Mouse (Mus musculus): ENCODE results near the gene Fscn2. TPM values are rescaled to one million over a fixed set of nuclear protein-coding genes. Genes with fewer than 3 reads are reported as not detected.

Fscn2 gene
- total RNA-seq, 4 experiments from 2014 or later: not detected

DNA sequence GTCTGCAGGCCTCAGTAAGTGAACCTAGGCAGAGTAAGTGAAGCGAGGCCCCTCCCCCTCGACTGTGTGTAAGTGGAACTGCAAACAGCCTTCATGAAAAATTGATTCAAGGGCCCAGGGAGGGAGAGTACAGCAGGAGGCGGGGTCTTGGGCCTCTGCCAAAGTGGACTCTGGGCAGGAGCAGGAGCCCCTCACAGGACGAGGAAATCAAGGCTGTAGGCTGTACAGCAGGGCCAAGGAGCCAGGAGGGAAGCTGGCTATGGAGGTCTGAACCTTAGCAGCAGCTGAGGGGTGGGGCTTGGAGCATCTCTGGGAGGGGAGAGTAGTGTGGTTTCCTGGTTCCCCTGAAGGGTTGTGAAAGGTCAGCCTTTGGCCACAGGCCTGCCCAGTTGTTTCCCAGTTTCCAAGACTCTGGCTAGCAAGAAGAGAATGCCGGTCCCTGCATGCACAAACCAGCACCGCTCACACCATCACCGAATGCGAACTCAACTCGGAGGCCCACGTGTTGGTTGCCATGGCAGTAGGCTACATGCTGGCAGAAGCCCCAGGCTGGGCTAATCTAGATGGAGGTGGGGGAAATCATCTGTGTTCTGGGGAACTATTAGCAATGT, 3.4 kb upstream of the Fscn2 start:
- DNase-seq (ENCODE audit: low spot score): peak; percentile 57

DNA sequence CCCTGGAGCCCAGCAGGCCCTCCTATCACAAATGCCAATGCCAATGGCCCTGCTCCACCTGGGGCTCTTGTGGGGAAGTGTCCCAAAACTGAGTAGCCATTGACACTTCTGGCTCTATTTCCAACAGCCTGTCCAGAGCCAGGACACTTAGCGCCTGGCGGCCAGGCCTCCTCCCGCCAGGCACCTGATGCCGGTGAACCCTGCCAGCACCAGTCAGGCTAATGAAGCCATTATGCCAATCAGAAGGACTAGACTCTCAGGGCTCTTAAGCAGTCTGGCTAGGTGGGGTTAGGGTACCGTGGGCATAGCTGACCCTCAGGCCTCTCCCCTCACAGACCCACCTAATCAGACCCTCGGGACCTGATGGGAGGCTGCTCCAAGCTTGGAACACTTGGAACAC, 1.9 kb upstream of the Fscn2 start:
- DNase-seq (ENCODE audit: low spot score): no peak

DNA sequence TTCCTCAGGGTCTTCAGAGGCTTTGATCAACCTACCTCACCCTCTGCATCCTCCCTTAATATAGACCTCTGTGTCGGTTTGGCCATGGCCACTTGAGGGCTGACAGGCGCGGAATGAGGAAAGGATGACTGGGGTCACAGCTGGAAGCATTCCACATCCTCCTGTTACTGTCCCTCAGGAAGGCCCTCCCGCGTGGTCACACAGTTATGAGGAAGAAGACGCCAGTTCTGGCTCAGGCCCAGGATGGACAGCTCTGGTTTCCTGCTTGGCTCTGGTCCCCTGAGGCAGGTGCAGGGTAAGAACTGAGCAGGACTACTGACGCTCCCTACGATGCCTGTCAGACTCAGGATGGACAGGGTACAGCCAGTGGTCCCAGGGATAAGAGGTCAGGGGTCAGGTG, 1.3 kb upstream of the Fscn2 start:
- peak; percentile 60 for DNase-seq (ENCODE audit: low spot score)

DNA sequence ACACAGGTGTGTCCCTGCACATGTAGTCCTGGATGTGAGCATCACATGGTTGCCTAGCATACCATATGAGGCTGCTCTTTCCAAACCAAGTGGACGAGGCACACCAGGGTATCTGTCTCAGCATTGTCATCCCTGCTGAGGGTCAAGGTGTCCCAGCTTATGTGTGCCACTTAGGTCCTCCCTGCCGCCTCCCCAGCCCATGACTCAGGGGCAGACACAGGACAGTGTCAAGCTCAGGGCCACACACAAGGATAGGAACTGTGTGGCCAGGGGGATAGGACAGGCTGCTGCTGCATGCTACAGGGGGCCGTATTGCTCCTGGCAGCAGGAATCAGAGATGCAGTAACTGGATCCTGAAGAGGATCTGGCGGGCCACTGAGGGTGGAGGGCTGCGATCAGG, 579 bp upstream of the Fscn2 start:
- DNase-seq (ENCODE audit: low spot score): no peak

DNA sequence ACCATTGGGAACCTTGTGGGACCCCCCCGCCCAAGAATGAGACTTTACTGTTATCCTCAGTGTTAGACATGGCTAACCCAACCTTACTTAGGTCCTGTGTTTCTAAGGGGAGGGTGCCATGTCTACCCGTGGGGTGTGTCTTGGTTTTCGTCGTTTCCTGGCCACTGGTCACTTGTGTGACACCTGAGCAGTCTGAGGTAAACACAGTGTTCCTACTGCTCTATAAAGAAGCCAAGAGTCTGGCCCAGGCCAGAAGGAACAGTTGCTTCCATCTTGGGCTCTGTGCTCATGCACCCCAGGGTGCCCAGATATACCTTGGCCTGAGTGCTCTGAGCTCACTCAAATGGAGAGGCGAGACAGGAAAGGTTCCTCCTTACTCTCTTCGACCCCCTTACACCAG, 1.6 kb downstream of the Fscn2 start:
- DNase-seq (ENCODE audit: low spot score): no peak

DNA sequence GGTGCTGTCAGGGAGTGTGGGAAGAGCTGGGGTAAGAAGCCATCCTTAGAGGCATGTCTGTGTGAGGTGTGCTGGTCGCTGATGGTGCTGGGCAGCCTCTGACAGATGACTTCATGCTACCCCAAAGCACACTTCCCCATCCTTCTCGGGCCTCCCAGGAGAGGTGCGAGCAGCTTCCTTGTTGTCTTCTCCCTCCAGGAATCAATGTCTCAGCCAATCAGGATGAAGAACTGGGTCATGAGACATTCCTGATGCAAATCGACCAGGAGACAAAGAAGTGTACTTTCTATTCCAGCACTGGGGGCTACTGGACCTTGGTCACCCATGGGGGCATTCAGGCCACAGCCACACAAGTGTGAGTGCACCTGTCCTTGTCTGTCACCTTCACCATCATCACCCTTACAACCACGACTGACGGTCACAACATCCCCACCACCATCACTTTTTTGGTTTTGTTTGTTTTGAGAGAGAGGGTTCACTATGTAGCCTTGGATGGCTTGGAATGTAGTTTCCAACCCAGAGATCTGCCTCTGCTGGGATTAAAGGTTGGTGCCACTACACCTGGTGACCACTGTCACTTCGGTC, 5.2 kb downstream of the Fscn2 start:
- DNase-seq (ENCODE audit: low spot score): no peak

DNA sequence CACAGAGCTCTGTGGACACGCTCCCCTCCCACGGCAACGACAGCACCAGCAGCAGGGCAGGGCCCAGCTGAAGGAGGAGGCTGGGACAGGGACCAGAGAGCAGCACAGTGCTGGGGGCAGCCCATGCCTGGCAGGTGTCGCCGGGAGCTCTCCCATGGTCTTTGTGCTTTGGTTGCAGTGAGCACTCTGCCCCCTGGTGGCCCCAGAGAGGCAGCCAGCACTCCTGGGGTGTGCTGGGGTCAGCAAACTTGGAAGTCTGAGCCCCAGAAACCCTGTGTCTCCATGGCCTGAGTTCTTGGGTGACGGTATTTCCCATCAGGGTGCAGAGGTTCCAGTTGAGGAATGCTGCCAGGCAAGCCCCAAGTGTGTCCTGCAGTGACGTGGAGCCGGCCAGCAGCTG, 8.3 kb downstream of the Fscn2 start:
- DNase-seq (ENCODE audit: low spot score): no peak

DNA sequence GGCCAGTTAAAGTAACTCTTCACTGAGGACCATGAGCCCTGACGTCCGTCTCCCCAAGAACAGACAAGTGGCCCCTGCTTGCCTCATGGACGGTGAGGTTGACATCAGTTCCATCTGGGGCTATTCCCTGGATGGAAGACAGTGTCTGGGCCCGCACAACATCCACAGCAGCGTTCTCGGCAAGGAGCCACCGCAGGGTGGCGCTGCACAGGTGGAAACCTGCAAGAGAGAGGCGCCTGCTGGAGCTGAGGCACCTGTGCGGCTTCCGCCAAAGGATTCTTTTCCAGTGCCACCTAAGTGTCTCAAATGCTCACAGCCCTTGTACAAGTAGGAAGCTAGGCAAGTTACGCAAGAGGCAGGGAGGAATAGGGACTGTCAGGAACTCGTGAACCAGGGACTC, 11.7 kb downstream of the Fscn2 start:
- DNase-seq (ENCODE audit: low spot score): no peak

DNA sequence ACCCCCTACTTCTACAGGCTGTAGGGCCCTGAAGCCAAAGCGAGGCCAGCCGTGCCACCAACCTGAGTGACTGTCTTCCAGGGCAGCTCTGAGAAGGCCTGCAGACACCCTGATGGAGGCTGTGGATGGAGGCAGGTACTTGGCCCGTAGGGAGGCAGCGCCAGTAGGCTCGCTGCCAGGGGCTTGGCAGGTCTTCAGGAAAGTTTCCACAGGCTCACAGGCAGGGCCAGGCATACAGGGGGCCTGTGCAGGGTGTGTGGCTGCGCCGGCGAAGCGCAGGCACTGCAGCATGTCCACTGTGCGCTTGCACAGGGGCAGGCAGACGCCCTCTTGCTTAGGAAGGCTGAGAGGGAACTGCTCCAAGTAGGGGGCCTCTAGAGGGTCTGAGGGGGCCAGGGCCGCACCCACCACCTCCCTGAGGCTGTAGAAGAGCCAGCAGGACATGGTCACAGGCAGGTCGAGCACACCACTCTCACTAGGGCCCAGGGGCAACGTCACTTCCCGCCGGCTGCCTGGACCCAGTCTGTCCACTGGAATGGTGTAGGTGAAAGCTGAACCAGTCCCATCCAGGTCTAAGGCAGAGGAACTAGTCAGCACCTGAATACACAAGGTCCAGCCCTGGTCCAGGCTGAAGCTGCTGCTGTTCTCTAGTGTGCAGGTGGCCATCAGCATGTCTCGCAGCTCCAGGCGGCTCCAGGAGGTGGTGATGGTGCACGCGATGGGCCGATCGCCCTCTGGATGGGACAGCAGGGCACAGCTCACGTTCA, 12.7 kb downstream of the Fscn2 start:
- DNase-seq (ENCODE audit: low spot score): peak; percentile 72

DNA sequence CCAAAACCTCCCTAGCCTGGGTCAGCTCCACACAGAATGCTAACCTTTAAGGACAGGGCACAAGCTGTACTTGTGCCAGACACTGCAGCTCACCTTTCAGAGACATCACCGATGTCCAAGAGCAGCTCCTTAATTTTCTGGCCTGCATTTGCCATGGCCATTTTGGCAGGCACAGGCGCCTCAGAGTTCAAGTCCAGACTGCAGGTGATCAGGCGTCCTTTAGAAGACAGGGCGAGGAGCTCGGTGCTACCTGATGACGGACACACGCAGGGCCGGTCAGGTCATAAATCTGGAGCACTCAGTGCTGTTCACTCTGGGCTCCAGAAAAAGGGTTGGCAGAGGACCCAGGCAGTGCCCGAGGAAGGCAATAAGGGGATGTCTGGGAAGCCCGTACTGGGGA, 14.0 kb downstream of the Fscn2 start:
- no peak for DNase-seq (ENCODE audit: low spot score)

DNA sequence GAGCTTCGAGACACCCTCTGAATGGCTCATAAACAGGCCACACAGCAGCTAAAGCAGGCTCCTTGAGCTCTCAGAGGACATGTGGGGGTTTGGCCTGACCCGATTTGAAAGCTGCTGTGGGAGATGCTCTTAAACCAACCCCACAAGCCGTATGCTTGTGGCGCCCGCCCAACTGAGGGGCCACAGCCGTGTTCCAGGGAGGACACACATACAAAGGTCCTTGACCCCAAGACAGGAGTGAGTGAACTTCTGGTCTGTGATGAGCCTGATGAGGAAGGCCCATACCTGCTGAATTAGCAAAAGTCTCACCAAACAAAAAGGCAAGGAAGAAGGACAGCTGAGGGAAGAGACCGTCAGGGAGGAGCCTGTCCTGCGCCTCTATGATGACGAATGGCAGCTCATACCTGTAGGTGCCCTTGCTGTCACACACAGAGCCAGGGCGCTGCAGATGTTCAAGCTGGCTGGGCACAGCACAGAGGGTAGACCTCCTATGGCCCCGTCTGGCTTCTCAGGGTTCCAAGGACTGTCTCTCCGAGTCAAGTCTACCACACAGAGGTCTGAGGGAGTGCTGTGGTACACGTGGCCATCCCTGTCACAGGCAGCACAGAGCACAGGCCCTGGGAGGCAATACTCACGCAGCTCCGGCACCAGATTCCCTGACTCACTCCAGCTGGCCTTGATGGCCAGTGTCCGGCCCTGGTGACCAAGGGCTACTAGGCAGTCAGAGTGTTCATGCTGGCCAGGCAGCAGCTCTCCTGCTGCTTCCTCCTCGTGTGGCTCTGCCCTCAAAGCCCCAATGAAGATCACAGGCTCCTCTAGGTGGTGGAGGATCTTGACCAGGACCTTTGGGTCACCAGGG, 15.2 kb downstream of the Fscn2 start:
- DNase-seq (ENCODE audit: low spot score): no peak

DNA sequence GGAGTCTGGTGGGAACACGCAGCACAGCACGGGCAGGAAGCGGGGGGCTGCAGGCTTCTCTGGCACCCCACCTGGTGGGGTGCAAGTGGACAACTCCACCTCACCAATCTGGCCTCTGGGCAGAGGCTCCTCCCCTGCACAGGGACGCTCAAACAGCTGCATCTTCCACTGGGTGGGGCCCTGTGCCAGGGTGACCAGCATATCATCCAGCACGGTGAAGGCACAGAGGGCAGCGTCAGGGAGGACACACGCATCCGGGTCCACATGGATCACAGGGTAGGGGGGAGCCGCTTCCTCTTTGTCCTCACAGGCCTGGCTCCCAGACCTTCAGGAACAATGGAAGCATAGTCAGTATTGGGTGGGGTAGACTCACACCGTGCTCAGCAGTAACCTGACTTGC, 16.0 kb downstream of the Fscn2 start:
- DNase-seq (ENCODE audit: low spot score): no peak

DNA sequence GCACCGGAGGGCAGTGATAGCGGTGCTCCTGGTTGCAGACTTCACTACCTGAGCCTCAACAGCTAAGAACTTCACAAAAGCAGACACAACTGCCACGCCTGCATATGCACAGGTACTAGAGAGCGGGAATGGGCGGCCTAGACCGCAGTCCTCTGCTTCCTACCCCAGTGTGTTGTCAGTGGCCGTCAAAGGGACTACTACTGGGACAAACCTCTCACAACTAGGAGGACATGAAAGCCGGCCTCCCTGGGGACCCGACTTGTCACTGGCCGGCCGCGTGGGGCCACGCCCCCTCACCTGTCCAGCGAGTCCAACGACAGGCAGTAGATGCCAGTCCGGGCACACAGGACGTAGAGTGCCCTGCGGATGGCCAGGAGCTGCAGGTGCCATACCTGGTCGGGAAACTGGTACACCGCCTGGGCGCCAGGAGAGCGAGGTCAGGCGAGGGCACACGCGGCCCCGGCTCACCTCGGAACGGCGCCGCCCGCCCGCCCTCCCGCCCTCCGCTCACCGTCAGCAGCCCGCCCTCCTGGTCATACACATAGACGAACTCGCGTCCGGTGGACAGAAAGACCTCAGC, 16.8 kb downstream of the Fscn2 start:
- DNase-seq (ENCODE audit: low spot score): no peak

DNA sequence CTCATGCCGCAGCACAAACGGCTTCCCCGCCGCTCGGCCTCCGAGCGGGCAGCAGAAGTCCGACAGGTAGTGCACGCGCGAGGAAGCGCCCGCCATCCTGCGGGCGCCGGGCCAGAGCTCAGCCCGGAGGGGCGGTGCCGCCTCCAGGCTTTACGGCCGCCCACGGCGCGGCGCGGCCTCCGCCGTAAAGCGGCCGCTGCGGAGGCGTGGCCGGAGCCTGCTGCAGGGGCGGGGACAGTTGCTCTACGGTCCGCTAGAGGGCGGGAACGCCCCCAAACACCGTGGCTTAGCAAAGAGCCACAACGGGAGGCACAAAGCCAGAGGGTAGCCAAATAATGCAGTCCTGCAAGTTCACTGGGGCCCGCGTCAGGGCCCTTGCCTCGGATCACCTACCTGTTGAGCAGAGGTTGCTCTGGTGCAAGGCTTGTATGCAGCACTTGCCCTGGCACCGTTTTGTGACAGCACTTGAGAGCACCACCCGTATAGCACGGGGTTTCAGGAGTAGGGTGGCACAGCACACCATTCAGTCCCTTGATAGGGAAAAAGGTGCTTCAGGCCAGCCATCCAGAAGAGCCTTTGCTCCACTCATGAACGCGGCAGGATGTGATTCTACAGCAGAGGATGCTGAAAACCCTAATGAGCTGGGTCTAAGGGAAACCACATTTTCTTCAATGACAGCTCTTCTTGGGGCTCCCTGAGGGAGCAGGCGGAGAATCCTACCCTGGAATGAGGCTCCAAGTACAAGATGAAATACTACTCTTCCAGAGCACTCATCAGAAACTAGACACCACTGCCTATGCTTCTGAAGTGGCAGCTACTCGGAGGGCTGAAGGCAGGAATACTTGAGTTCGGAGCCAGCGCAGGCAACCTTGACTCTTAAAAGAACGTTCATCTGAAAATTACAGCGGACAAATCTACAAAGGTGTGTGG, 17.5 kb downstream of the Fscn2 start, which contains the start of gene Faap100:
Gene Faap100, minus strand, starts transcription at position 154 of the 930 bp plus-strand sequence.
- peak; percentile 85 for DNase-seq (ENCODE audit: low spot score)

DNA sequence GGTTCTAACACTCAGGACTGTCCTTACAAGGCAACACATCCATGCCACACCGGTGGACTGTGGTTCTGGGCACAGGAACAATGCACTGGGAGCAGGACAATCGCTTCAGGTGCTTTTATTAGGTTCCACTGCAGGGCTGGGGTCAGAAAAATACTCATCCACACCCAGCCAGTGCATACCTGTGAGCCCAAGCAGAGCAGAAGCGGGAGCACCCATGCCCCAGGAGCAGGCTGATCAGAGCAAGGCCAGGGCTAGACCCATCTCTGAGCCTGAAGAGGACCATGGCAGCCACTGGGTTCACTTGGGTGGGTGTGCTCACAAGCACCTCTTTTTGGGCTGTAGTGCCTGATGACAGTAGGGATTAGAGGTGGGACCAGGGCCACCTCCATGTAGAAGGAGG, 18.9 kb downstream of the Fscn2 start:
- no peak for DNase-seq (ENCODE audit: low spot score)

DNA sequence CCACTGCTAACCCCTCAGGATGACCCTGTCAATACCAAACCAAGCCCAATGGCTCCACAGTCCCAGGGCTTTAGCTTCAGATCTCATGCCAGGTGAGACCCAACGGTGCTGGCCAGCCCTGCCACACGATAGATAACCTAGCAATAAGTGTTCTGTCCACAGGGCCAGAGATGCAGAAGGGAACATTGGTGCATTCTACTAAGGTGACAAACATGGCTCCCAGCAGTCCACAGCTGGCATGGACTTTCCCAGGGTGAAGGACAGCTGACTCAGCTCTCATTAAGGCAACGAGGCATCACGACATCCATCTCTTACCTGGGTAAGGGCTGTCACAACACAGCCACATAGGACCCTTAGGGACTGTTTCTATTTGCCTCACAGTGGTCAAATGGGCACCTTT, 19.8 kb downstream of the Fscn2 start:
- DNase-seq (ENCODE audit: low spot score): no peak

DNA sequence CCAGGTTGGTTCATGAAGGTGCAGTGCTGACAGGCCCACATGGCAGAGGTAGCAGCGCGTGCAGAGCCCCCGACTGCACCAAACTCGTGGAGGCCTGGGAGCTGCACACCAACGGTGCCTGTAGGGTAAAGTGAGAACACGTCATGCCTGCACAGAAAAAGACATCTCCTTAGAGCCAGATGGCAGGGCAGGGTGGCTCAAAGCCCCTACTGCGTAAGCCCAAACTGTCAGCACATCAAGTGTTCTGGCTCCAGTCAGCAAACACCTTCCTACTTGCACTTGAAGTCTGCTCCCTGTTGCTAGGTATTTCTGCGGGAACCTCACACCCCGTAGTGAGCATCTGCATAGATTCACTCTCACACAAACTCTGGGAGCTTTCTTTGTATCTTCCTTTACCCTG, 21.2 kb downstream of the Fscn2 start:
- peak; percentile 33 for DNase-seq (ENCODE audit: low spot score)

DNA sequence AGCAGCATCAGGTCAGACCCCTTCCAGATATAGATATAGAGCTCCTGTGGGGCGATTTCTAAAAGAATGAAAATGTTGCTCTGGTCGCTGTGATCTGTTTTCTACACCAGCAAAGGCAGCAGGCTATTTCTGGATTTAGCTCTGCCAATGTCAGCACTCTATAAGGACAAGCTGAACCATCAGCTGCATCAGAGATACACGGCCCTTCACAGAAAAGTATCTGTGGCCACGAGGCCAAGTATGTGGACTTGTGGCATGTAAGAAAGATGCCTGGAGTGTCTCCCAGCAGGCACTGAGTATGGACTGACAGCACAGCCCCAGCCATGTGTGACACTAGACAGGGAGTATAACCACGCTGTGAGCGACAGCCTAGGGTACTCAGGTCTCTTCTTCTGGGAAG, 25.3 kb downstream of the Fscn2 start:
- no peak for DNase-seq (ENCODE audit: low spot score)

DNA sequence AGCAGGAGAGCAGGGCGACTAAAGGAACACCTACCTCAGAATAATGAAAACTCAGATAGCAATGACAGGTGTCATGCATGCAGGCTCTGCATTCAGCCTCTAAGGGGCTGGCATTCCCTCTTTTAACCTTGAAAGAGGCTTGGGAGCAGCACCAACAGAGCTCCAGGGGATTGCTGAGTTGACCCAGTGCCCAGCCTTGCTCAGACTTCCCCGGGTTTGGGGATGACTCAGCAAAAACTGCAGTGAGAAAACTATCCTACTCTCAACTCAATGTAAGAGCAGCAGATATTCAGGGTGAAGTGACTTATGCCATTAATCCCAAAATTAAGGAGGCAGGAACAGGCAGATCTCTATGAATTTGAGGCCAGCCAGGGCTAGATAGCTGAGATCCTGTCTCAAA, 25.8 kb downstream of the Fscn2 start:
- no peak for DNase-seq (ENCODE audit: low spot score)

DNA sequence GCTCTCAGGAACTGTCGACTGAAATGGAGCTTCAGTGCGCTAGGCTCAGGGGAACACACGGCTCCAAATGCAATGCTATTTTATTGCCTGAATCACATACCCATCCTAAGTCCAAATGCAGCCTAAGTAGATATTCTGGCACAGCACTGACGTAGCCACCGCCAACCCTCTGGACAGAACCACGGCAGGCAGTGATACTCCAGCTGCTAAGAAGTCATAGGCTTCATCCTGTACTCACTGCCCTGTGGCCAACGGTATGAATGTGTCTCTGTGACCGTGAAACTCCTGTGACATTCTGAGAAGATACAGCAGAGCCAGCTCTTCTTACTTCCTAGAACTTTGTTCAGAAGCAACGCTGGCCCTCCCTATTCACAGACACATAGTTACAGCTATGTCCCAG, 27.2 kb downstream of the Fscn2 start:
- no peak for DNase-seq (ENCODE audit: low spot score)

DNA sequence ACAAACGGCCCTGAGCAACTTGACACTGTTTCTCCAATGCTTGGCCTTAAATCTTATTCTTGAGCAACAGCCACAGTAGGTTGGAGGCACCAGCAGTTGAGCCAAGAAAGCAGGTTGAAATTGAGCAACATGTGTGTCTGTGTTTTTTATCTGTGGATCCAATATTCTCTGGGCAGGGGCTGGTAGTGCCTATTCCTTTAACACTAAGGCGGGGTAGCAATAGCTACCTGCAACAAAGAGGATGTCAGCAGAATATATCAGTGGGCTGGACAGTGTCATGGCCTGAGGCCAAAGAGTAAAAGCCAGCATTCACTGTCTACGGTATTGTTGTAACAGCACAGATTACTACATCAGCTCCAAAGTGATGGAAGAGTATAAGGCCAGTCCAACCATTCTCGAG, 34.3 kb downstream of the Fscn2 start:
- no peak for DNase-seq (ENCODE audit: low spot score)
